Mouse (Mus musculus) lung, adult 10 weeks (tissue): ENCODE data around the gene Scn4a. TPM values are rescaled to one million over a fixed set of nuclear protein-coding genes. Genes with fewer than 3 reads are reported as not detected.

ENCODE experiments used
- polyA plus RNA-seq: library from polyadenylated mRNA; stranded (reverse); fragments of 350-450 nt; fragmentation: Illumina TruSeq; extraction: RNeasy Lipid Tissue Mini Kit (QIAGEN cat#74804); gene quantifications from one replicate; pipeline ENCODE4 v1.2.3, GENCODE M21; 2014; ENCODE audit warnings: low read depth, low replicate concordance; ENCODE audit not compliant: insufficient read depth

Scn4a gene
- 0.27 TPM for polyA plus RNA-seq

GRCm38 (mm10) chr11:106353188-106353587 lies at the start of gene Scn4a:
Gene Scn4a (minus strand): TSS chr11:106353288.

GRCm38 (mm10) chr11:106387791-106388216 lies 34.7 kb upstream of the Scn4a start, which contains the start of gene Icam2:
Gene Icam2 (minus strand): TSS chr11:106388075.

GRCm38 (mm10) chr11:106365366-106365765 lies 12.3 kb upstream of the Scn4a start, which contains the start of gene Prr29:
Gene Prr29 (plus strand): TSS chr11:106365472.

GRCm38 (mm10) chr11:106314333-106314812 lies 38.7 kb downstream of the Scn4a start, which contains the start of gene Cd79b:
Gene Cd79b (minus strand): TSS chr11:106314762.

GRCm38 (mm10) chr11:106301765-106302164 lies 51.3 kb downstream of the Scn4a start, which contains the start of gene Gh:
Gene Gh (minus strand): TSS chr11:106301865.

GRCm38 (mm10) chr11:106276454-106276853 lies 76.6 kb downstream of the Scn4a start, which contains the start of gene Tcam1:
Gene Tcam1 (plus strand): TSS chr11:106276672.

GRCm38 (mm10) chr11:106272644-106273310 lies 80.3 kb downstream of the Scn4a start, which contains the start of gene Smarcd2:
Gene Smarcd2 (minus strand): TSS chr11:106272972.

Other genes starting within 250 kb of the Scn4a start
- not detected for gene Gm10840, start 192.4 kb downstream of the Scn4a start, polyA plus RNA-seq
- gene Limd2, start 192.4 kb downstream of the Scn4a start, polyA plus RNA-seq: 113 TPM
- gene Strada, start 151.1 kb downstream of the Scn4a start, polyA plus RNA-seq: 9.7 TPM
- gene Ccdc47, start 136.9 kb downstream of the Scn4a start, polyA plus RNA-seq: 52.1 TPM
- gene Ddx42, start 136.4 kb downstream of the Scn4a start, polyA plus RNA-seq: 21.1 TPM
- 13.7 TPM for gene Ftsj3, start 97.2 kb downstream of the Scn4a start, polyA plus RNA-seq
- gene Psmc5, start 97.1 kb downstream of the Scn4a start, polyA plus RNA-seq: 111 TPM
- 48.5 TPM for gene Smarcd2, start 80.3 kb downstream of the Scn4a start, polyA plus RNA-seq
- not detected for gene Tcam1, start 76.6 kb downstream of the Scn4a start, polyA plus RNA-seq
- not detected for gene Gh, start 51.4 kb downstream of the Scn4a start, polyA plus RNA-seq
- 91.6 TPM for gene Cd79b, start 38.5 kb downstream of the Scn4a start, polyA plus RNA-seq
- 13.2 TPM for gene Prr29, start 12.2 kb upstream of the Scn4a start, polyA plus RNA-seq
- gene Icam2, start 34.8 kb upstream of the Scn4a start, polyA plus RNA-seq: 223 TPM
- 6.6 TPM for gene Ern1, start 134.6 kb upstream of the Scn4a start, polyA plus RNA-seq